Mouse (Mus musculus): ENCODE results near the gene Gpr173.

GRCm38 (mm10) chrX:152346587-152346986 is 21.9 kb downstream of the Gpr173 start:
- TF ChIP-seq GATA1 (IDR thresholded peaks at IDR 0.05; ENCODE audit: borderline replicate concordance, low read length), result no peak
- no peak for TF ChIP-seq FLI1 (IDR thresholded peaks at IDR 0.05; ENCODE audit: low read length)

All from megakaryocyte, embryonic 14.5 days (primary cell).